Mouse (Mus musculus) liver (tissue): ENCODE measurements around the gene Dnajc3.

Source experiments
- DNase-seq: peaks from one replicate; pipeline ENCODE4 v3.0.0-alpha.2; 2020; ENCODE audit warnings: mixed read lengths

Dnajc3 gene

GRCm38 (mm10) chr14:118984161-118984560 is 46.4 kb downstream of the Dnajc3 start:
- DNase-seq, result no peak

- peak; percentile 77 for DNase-seq
Observed at GRCm38 (mm10) chr14:118986653-118987522, 49.1 kb downstream of the Dnajc3 start.

GRCm38 (mm10) chr14:118987523-118988496 is 50.0 kb downstream of the Dnajc3 start:
- peak; percentile 86 for DNase-seq

GRCm38 (mm10) chr14:118995226-118995925 is 57.6 kb downstream of the Dnajc3 start:
- DNase-seq, result no peak

- DNase-seq, result peak; percentile 51
Observed at GRCm38 (mm10) chr14:119003320-119003719, 65.5 kb downstream of the Dnajc3 start.

GRCm38 (mm10) chr14:119005834-119006233 is 68.1 kb downstream of the Dnajc3 start:
- no peak for DNase-seq

- DNase-seq, result no peak
Observed at GRCm38 (mm10) chr14:119006441-119007102, 68.8 kb downstream of the Dnajc3 start.

- DNase-seq, result peak; percentile 95
Observed at GRCm38 (mm10) chr14:119007103-119007951, 69.6 kb downstream of the Dnajc3 start.

GRCm38 (mm10) chr14:119008031-119008590 is 70.3 kb downstream of the Dnajc3 start:
- DNase-seq, result no peak

GRCm38 (mm10) chr14:119009531-119009930 is 71.8 kb downstream of the Dnajc3 start:
- no peak for DNase-seq

GRCm38 (mm10) chr14:119012607-119013431 is 75.0 kb downstream of the Dnajc3 start:
- peak; percentile 47 for DNase-seq

- DNase-seq, result no peak
Observed at GRCm38 (mm10) chr14:119013549-119013948, 75.8 kb downstream of the Dnajc3 start.

- DNase-seq, result peak; percentile 51
Observed at GRCm38 (mm10) chr14:119025889-119026288, 88.1 kb downstream of the Dnajc3 start.

- DNase-seq, result peak; percentile 54
Observed at GRCm38 (mm10) chr14:119027130-119027529, 89.4 kb downstream of the Dnajc3 start.

- no peak for DNase-seq
Observed at GRCm38 (mm10) chr14:119027675-119028253, 90.0 kb downstream of the Dnajc3 start.
